In genomic region chr8:125504605-125505257, GRCm38 (mm10) we compare ENCODE assay signal across 9 mouse cellular contexts.
A peak's percentile ranks its signal among the peaks of the same experiment; 100 is the strongest.
DNase-seq lines count a peak whose midpoint lies in the region; ATAC-seq lines count a peak whose summit lies in the region.
"Had no signal": no experiment of that assay in that cellular context is flagged by ENCODE, and none has a peak within 500 bp of the region (broad histone marks: within the 10 kb centered on the region; RNA-seq: fewer than 3 reads in every experiment).

No protein-coding gene starts in this region.

- no peak overlapping the region for H3K4me2 ChIP-seq in heart, embryonic 16.5 days (ENCODE audit: low read depth, low read length)
- no peak overlapping the region; the same call in 1 of the 2 replicates for H3K4me2 ChIP-seq in liver, embryonic 15.5 days

- H3K27ac ChIP-seq in heart, embryonic 16.5 days (ENCODE audit: low read length) = 0 out of 2 replicates have a peak overlapping the region, but pooled peaks have one; percentile 24
- H3K27ac ChIP-seq in liver, embryonic 15.5 days (replicated peaks) = no peak overlapping the region
- H3K27ac ChIP-seq: liver, embryonic 14.5 days had no signal

- intact Hi-C loops in left cerebral cortex, postnatal 4 days (cut with DNase I) = no loop called here
- intact Hi-C loops in left cerebral cortex, postnatal 14 days (cut with DNase I) = no loop called here

- no peak for ATAC-seq in heart, embryonic 16.5 days (replicated peaks; ENCODE audit: extremely low read depth, insufficient read depth, low FRiP score)
- 0 out of 2 replicates have a peak, but pooled peaks have one; percentile 44 for ATAC-seq in liver, embryonic 15.5 days (ENCODE audit: insufficient read depth)
- no peak for ATAC-seq in monocyte, adult 5-6 weeks (replicated peaks; ENCODE audit: insufficient number of reproducible peaks, low FRiP score, low TSS enrichment, poor library complexity, severe bottlenecking)

- no peak for DNase-seq in heart, postnatal 4 days
- peak; percentile 51 for DNase-seq in Muller cell, postnatal 12 days (ENCODE audit: inconsistent ontology term)
- peak; percentile 59 for DNase-seq in cerebellum, adult 9-11 months
- DNase-seq in left cerebral cortex, postnatal 4 days = no peak
- DNase-seq in left cerebral cortex, postnatal 14 days (ENCODE audit: low spot score in 2 of 2) = no peak

- no peak overlapping the region for H3K9ac ChIP-seq in heart, embryonic 16.5 days (ENCODE audit: low read length)
- no peak overlapping the region for H3K9ac ChIP-seq in liver, embryonic 15.5 days
- H3K9ac ChIP-seq: liver, embryonic 14.5 days had no signal

- H3K27me3 ChIP-seq in heart, embryonic 16.5 days (ENCODE audit: control insufficient read depth, insufficient read depth, low read length) = no peaks in the 10 kb centered on the region
- H3K27me3 ChIP-seq in liver, embryonic 15.5 days = no peaks in the 10 kb centered on the region

- H3K4me3 ChIP-seq in heart, embryonic 16.5 days (ENCODE audit: low read length) = no peak overlapping the region
- no peak overlapping the region for H3K4me3 ChIP-seq in liver, embryonic 15.5 days (replicated peaks)

- no peaks in the 10 kb centered on the region for H3K36me3 ChIP-seq in heart, embryonic 16.5 days (ENCODE audit: control insufficient read depth, insufficient read depth)
- H3K36me3 ChIP-seq in liver, embryonic 15.5 days (replicated peaks) = no peaks in the 10 kb centered on the region

- 51% methylated on average over 6 of the region's 6 CpGs for WGBS in heart, embryonic 16.5 days
- WGBS in liver, embryonic 15.5 days (ENCODE audit: insufficient replicate concordance) = 43% methylated on average over 6 of the region's 6 CpGs

- no peaks in the 10 kb centered on the region for H3K9me3 ChIP-seq in heart, embryonic 16.5 days (replicated peaks; ENCODE audit: control insufficient read depth, low read length)
- H3K9me3 ChIP-seq in liver, embryonic 15.5 days (replicated peaks) = no peaks in the 10 kb centered on the region

- peaks cover 72% of the 10 kb centered on the region for H3K4me1 ChIP-seq in heart, embryonic 16.5 days (ENCODE audit: control insufficient read depth, insufficient read depth, low read length)
- H3K4me1 ChIP-seq in liver, embryonic 15.5 days (replicated peaks) = peaks cover 16% of the 10 kb centered on the region

Comparison
In these comparisons a context has a peak if more than half of its experiments do, and no peak if none do; other contexts are left out.
1. DNase-seq: peak in Muller cell, postnatal 12 days (single experiment) and cerebellum, adult 9-11 months (single experiment); none in heart, postnatal 4 days (single experiment), left cerebral cortex, postnatal 4 days (single experiment) and left cerebral cortex, postnatal 14 days (0 of 2).